Mouse (Mus musculus) T-helper 2 cell (primary cell): Measurements from ENCODE around the gene Plcb3.

ENCODE experiments used
- in situ Hi-C: fragments of 300-600 bp; cut with MboI, MseI; formaldehyde crosslinking; loops from one replicate; pipeline ENCODE4 v1.15.1; 2025; ENCODE audit warnings: high pct_unique_total_duplicates

Plcb3 gene

DNA sequence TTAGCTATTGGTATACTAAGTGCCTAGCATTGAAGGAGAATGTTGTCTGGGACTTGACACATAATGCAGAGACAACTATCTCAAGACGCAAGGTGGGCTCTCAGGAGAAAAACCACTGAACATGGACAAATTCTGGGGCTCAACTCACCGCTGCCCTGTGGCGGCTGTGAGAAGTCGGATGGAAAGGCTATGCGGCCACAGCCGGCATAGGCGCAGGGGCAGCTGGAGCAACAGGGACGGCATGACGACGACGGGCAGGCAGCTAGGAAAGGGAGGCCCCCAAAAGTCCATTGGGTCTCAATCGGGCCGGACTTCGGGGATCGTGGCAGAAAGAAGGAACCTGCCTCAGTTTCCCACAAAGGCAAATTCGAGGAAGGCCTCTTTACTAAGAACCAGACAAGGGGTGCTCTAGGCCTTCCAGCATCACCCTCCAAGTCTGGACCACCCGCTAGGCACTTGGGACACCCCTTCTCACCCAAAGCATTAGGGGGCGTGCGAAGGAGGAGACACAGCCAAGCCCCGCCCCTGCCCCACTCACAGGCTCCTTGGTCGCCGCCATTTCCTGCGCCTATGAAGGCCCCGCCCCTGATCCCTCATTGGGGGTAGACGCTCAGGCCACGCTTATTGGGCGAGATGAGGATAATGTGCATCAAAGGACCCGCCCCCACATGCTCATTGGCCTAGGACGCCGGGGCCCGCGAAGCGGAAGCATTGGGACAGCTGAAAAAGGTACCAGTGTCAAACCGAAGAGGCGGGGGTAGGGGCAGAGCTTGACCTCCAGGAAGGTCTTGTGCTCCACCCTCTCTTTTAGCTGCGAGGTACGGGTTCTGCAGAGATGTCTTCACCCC, 16.0 kb upstream of the Plcb3 start, which contains the start of gene Dnajc4:
Gene Dnajc4, minus strand, starts transcription at position 562 of the 848 bp plus-strand sequence.
- in situ Hi-C loops, result loop anchor here (10.0 kb wide), 1 partner anchor 1753 kb away; the partner anchor contains the start of genes 1700092M07Rik and Stx5a

- in situ Hi-C loops, result loop anchor here (10.0 kb wide), 1 partner anchor 1754 kb away; the partner anchor contains the start of genes 1700092M07Rik and Stx5a
Observed at GRCm38 (mm10) chr19:6991166-6991565, 14.9 kb upstream of the Plcb3 start.

GRCm38 (mm10) chr19:6990712-6991111, 14.4 kb upstream of the Plcb3 start:
- in situ Hi-C loops, result loop anchor here (10.0 kb wide), 1 partner anchor 1754 kb away; the partner anchor contains the start of genes 1700092M07Rik and Stx5a

DNA sequence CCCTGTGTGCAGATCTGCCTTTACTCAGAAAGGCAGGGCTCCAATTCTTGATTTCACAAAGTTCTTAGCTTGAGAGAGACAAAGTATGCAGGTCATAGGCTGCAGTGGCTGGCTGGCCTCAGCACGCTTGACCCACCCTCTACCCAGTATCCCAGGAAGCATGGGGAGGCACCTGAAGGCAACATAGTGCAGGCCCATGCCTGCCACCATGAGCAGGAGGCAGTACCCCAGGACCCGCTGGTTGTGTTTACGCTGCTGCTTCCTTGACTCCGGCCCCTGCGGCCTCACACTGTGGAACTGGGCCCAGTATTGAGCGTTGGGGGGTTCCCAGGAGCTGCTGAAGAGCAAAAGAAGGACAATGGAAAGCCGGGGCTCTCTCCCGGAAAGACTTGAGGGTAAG, 13.0 kb upstream of the Plcb3 start:
- in situ Hi-C loops, result no loop called here

DNA sequence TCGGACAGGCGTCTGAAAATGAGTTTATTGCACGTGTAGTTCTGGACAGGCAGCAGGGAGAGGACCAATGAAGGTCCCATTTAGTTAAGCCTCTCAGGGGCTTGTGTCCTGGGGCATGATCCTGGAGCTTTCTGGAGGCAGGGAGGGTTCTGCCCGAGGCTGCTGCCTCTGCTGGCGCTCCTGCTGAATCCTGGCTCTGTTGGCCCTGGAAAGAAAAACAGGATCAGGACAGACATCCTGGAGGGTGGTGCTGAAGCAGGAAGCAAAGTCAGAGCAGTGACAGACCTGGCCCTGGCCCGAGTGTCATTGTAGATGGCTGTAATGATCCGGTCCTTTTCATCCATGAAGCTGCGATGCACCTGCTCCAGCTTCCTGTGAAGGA, 11.6 kb upstream of the Plcb3 start:
- in situ Hi-C loops, result no loop called here

DNA sequence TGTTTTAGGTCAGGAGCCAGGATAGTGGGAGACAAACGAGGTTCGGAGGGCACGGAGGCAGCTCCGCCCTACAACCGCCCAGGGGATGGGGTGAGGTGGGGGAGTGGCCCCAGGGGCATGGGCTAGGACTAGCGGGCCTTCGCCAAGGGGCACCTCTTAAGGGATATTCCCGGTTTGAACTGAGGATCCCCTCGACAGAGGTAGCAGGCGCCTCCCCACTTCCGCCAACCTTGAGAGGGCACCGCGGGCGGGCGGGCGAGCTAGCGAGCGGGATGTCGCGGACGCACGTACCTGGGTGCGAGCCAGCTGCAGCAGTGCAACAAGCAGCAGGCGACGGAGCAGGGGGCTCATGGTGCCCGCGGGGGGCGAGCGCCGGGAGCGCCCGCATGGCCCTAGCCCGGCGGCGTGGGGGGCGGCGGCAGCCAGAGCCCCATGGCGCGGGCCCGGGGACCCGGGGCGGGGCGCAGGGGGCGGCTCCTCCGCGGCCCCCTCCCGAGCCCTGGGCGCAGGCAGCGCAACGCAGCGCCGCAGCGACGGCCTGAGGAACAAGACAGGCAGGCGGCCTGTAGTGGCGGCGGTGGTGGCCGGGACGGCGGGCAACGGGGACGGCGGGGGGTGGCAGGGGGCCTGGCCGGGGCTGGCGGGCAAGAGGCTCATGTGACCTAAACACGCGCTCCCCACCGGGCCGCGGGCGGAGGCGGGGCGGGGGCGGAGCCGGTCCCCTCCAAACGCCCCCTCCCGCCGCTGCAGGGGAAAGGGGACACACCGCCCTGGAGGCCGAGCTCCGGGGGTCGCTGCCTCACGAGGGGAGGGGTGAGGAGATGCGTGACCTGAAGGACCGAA, 11.0 kb upstream of the Plcb3 start, which contains the start of gene Vegfb:
Gene Vegfb, minus strand, starts transcription at position 591 of the 843 bp plus-strand sequence.
- in situ Hi-C loops, result no loop called here

DNA sequence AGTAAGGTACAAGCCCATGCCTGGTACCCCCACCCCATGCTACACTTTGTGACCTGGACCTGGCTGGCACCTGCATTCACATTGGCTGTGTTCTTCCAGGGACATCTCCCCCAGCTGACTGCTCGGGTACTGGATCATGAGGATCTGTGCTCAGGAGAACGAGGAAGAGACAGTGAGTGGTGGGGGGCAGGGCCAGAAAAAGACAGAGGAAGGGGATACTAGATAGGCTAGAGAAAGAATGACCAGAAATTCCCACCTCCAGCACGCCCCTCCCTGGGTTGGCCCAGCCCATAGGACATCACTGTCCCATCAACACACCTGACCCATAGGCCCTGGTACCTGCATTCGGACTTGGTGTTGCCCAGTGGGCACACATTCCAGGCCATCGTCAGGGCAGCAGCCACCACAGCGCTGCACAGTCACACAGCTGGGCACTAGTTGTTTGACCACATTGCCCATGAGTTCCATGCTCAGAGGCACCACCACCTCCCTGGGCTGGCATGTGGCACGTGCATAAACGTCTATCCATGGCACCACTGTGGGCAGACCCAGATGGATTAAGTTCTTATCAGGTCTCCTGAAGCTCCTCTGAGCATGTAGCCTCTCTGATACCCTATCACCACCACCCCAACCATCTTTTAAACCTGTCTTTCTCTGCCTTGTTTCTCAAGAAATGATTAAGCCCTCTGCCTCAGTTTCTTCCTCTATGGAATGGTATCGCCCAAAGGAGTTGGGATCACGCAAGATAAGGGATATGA, 9.9 kb upstream of the Plcb3 start:
- in situ Hi-C loops, result no loop called here

- in situ Hi-C loops, result no loop called here
Observed at GRCm38 (mm10) chr19:6985300-6985699, 9.0 kb upstream of the Plcb3 start.

DNA sequence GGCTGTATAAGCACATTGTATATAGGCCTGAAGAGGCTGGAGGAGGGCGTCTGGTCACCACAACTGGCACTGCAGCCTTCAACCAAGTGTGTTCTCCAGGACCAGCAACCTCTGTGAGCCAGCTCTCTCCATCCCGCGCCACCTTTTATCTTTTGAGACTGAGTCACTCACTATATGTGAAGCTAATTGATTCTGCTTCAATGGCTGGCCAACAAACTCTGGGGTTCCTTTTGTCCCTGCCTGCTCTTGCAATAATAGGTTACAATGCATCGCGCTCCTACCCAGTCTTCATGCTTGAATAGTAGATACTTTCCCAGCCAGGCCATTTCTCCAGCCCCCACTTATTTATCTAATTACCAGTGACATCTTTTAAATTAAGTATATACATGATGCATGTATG, 7.4 kb upstream of the Plcb3 start:
- in situ Hi-C loops, result no loop called here

DNA sequence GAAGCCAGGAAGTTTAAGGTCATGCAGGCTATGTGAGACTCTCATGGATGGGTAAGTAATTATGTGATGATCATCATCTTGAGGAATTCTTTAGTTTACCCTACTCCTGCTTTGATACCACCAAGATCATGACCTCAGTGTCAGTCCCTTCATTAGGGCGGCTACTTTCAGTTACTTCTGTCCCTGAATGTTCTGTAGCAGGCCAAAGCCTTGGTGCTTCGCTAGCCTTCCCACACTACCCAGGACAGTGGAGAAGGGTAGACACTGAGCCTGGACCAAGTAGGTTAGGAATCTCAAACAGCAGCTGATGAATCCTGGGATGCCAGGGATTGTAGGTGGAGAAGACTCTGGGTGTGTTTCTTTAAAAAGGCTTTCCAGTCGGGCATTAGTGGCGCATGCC, 5.2 kb upstream of the Plcb3 start:
- in situ Hi-C loops, result no loop called here

GRCm38 (mm10) chr19:6980381-6981093, 4.3 kb upstream of the Plcb3 start, which contains the start of gene Fkbp2:
Gene Fkbp2 (minus strand): TSS chr19:6980501.
- in situ Hi-C loops, result no loop called here

DNA sequence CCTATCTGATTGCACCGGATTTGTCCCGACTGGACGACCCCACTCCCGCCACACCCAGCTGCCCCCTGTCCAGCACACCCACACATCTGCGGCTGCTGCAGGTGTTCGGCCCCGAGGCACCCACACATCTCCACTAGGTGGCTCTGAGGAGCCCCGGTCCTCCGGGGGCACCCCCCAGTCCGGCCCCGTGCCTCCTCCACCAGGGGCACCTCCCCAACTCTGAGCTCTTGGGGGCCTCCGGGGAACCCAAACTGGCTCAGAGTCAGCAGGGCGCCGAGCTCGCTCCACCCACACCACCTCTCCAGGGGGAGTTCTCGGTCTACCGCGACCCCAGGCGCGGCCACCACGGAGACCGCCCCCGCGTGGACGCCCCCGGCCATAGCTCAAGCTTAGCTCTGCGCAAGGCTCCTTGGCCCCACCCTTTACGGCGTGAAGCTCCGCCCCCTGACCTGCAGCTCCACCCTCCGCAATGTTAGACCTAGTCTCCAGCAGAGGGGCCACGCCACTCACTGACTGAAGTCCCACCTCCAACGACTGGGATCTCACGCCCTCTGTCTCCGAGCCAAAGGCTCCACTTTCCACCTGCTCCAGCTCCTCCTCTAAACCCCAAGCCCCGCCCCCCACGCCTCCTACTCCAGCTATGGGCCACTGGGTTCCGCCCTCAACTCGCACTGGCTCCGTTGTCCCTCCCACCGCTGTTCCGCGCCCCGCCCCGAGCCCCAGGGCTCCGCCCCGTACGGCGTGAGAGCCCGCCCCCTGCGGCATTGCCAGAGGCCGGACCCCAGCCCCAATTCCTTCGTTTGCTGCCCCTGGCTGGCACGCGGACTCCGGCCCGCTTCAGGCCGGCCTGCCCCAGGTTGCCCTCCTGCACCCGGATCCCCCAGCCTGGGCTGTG, 3.5 kb upstream of the Plcb3 start:
- in situ Hi-C loops, result loop anchor here (5.0 kb wide), 2 partner anchors 42 to 67 kb away; partner anchors contain the start of gene Prdx5

DNA sequence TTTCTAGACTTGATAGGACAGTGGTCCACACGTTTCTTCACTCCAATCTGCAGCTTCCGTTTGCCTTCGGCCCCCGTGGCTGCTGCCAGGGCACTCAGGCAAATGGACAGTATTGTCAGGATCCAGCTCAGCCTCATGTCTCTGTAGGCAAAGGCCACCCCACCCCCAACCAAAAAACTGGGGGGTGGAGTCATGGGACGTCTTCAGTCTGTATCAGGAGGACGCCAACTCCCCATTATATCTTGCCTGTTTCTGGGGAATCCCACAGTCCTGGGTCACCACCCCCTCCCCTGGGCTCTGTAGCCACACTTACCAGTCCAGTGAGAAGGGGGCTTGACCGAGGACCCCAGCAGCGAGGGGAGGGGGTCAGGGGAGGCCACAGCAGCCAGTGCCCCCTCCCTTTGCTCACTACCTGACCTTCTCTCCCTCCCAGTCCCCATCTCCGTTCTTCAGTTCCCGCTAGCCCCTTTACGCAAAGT, 2.8 kb upstream of the Plcb3 start:
- in situ Hi-C loops, result loop anchor here (5.0 kb wide), 2 partner anchors 42 to 67 kb away; partner anchors contain the start of gene Prdx5

DNA sequence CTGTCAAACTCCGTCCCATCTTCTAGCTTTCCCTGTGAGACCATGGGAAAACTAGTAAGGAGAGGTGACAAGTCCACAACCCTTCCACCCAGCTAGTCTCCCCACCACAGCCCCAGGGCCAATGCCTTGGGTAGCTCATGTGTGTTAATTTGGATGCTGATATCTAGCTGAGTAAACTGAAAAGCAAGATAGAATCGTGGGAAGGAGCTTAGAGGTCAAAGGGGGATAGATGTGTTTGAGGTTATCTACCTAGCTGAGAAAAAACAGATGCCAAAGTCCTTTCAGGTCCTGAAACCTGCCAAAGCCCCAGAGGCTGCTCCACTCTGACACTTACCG, 2.3 kb upstream of the Plcb3 start:
- in situ Hi-C loops, result loop anchor here (5.0 kb wide), 2 partner anchors 41 to 66 kb away; partner anchors contain the start of gene Prdx5

- in situ Hi-C loops, result loop anchor here (5.0 kb wide), 2 partner anchors 41 to 66 kb away; partner anchors contain the start of gene Prdx5
Observed at GRCm38 (mm10) chr19:6977759-6978638, 1.7 kb upstream of the Plcb3 start.

GRCm38 (mm10) chr19:6974211-6975205, 1.8 kb downstream of the Plcb3 start, which contains the start of gene Ppp1r14b:
Gene Ppp1r14b (plus strand): TSS chr19:6974968.
- in situ Hi-C loops, result loop anchor here (5.0 kb wide), 2 partner anchors 37 to 62 kb away; partner anchors contain the start of gene Prdx5
